Mouse (Mus musculus) right cerebral cortex, postnatal 10 days (tissue): ENCODE results near the gene Il27ra.
"Not testable (repeated sequence)": the region's sequence is repeated elsewhere in the genome, so short reads cannot be mapped to it uniquely, and the experiment has no call there.

ENCODE experiments used
- DNase-seq, 2 experiments: peaks; one replicate each; pipeline ENCODE4 v3.0.0; 2021; ENCODE audit warnings: low spot score in 2 of 2

Il27ra gene

DNA sequence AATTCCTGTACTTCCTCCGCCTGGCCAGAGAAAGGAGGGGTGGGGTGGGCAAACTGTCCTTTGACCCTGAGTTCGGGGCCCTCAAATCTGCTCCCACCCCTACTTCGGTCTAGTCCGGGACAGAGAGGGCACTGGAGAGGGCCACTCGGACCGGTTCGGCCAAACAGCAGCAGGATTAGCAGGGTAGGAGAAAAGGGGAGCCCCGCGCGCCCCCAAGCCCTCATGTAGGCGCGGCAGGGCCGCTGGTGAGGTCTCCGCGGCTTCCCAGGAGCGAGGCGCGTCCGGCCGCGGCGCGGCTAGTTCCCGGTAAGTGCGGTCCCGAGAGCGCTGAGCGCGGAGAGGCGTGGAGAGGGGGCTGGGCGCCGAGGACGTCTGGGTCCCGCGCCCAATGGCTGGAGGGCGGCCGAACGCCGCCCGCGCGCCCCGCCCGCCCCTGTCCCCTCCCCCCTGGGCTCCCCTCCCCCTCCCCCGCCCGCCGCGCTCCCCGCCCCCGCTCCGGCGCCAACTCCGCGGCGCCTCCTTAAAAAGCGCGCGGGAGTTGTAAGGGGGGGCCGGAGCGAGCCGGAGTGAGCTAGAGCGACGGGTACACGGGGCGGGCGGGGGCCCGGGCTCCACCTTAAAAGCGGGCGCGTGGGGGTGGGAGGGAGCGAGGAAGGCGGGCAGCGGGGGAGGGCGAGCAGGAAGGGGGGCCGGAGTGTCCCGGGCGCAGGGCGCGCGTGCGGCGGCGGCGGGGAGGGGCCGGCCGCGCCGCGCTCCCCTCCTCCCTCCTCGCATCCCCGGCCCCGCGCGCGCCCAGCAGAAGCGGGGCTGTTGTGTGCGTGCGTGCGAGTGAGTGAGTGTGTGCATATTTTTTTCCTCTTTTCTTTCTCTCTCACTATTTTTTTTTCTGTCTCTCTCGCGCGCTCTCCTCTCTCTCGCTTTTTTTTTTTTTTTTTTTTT is 45.6 kb downstream of the Il27ra start:
- DNase-seq, result peak; percentile 90 to 91

DNA sequence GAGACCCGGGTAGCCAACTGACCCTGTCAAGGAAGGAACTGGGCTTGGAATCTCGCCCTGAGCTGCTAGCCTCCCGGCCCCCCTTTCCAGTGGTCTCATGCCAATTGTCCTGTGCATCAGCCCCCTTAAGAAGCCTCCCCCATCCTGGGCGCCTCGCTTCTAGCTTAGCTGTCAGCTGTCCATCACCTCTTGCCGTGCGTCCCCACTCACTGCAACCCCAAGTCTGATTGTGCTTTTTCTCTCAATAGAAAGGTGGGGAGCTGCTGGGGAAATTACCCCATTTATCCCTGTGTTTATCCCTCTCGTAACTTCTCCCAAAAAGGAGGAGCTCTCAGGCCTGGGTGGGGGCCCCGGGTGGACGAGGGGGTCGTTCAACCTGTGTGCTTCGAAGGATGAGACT is 46.4 kb downstream of the Il27ra start:
- peak; percentile 46 to 57 for DNase-seq

DNA sequence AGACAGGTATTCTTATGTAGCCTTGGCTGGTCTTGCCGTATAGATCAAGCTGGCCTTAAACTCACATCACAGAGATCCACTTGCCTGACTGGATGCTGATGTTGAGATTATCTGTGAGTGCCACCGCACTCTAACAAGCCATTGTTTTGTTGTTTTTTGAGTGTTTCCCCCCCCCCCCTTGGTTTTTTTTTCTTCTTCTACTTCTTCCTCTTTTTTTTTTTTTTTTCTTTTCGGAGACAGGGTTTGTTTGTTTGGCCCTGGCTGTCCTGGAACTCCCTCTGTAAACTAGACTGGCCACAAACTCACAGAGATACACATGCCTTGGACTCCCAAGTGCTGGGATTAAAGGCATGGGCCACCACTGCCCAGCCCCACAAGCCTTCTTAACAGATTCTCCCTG is 48.4 kb downstream of the Il27ra start:
- no peak for DNase-seq

DNA sequence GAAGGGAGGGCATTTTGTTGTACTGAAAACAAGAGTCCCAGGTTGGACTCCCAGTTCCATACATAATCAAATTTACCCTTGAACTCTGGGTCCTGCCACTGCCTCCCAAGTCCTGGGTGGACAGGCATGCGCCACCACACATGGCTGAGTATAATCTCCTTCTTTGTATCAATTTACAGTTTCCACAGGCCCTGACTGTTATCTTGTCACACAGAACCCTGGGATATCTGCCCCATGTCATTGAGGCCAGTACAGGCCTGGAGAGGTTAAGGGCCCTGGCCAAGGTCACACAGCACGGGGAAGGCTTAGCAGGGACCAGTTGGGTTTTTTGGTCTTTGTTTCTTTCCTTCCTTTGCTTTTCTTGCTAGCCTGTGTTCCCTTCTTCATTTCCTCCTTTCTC is 49.9 kb downstream of the Il27ra start:
- no peak for DNase-seq

DNA sequence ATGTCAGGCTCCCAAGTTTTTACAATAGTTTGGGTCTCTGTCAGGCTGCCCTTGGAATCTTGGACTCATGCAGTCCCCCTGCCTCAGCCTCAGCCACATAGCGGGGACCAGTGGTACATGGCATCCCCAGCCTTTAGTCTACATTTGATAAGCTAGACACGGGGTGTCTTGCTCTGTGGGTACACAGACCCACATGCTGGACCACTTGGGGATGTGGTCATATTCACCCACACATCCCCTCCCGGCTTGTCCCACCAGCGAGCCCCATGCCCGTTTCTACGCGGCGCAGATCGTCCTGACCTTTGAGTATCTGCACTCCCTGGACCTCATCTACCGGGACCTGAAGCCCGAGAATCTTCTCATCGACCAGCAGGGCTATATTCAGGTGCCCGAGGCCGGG is 52.2 kb downstream of the Il27ra start:
- DNase-seq, result no peak

DNA sequence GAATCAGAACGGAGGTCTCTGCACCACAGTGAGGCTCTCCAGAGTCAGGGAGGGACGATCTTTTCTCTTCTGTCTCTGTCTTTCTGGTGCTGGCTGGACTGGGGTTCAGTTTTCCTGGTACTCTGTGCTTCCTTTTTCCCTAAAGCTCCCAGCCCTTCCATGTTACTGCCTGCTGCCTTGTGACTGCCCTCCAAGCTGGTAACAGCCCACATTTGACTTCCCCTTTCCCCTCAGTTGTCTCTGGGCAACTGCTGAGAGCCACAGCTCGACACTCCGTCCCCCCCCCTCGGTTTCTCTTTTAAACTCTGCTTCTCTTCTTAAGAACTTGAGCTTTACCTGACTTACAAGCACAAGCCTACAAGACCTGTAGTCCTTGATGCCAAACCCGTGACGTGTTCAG is 53.1 kb downstream of the Il27ra start:
- no peak for DNase-seq

DNA sequence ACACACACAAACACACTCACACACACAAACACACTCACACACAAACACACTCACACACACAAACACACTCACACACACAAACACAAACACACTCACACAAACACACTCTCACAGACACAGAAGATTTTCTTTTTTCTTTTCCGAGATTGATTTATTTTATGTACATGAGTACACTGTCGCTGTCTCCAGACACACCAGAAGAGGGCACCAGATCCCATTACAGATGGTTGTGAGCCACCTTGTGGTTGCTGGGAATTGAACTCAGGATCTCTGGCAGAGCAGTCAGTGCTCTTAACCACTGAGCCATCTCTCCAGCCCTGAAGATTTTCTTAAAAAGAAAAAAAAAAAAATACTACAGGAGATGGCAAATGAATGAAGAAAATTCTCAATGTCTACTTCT is 59.2 kb downstream of the Il27ra start:
- DNase-seq, result not testable (repeated sequence)

DNA sequence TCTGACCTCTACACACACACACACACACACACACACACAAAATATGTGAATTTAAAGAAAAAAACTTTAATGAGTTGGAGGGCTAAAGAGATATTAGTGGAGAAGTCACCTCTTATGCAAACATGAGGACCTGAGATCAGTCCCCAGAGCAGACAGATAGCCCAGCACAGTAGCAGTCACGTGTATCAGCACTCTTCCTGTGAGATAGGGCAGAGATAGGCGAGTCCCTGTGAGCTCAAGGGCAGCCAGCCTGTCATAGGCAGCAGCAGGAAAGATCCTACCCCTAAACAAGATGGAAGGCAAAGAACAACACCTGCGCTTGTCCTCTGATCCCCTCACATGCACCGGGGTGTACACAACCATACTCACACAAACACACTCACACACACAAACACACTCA is 59.9 kb downstream of the Il27ra start:
- no peak for DNase-seq

DNA sequence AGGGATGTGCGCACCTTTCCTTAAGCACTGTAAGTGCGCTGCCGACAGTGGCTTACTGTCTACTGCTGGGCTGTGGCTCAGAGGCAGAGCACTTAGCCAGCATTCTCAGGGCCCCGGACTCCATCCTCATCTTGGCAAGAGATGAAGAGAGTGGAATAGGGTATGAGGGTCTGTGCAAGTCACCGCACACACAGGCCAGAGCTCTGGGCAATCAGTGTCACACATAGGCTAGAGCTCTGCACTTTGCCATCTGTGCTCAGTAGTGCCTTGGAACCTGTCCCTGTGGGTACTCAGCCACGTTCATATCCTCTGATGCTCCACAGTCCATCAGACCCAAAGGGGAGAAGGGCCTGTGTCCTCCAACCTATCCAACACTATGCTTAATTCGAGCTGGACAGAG is 60.9 kb downstream of the Il27ra start:
- DNase-seq, result no peak

DNA sequence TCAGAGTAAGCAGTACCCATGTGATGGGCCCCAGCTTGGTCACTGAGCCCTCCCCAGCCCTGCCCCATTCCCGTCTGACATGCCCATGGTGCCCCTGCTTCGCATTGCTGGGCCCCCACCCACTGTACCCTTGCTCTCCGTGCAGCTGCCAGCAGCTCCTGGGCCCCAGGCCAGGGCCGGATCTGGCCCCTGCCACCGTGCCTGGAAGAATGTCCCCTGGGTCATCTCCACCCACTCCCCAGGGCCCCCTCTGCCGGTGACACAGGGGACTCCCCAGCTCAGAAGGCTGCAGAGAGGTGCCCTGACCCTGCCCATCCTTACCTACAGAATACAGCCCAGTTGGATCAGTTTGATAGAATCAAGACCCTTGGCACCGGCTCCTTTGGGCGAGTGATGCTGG is 61.5 kb downstream of the Il27ra start:
- peak in 1 of 2 experiments; percentile 49 for DNase-seq
